Mouse (Mus musculus) G1E-ER4 (cell line): ENCODE results near the gene Mxd1. TPM values are rescaled to one million over a fixed set of nuclear protein-coding genes. Genes with fewer than 3 reads are reported as not detected.
A peak's percentile ranks its signal among the peaks of the same experiment; 100 is the strongest.

Experiments
- GATA1 ChIP-seq: IDR thresholded peaks from one replicate; pipeline ENCODE4 v1.8.0; 2012; ENCODE audit warnings: low read length, inconsistent platforms
- polyA plus RNA-seq: library from polyadenylated mRNA; stranded (reverse); fragments of >175 nt; gene quantifications from 2 replicates; pipeline ENCODE4 v1.2.3, GENCODE M21; 2012

The Mxd1 gene
- polyA plus RNA-seq, 1 experiment, result 6.4 TPM

- TF ChIP-seq GATA1, result no peak
Measured at GRCm38 (mm10) chr6:86636495-86636894, 32.5 kb downstream of the Mxd1 start.

DNA sequence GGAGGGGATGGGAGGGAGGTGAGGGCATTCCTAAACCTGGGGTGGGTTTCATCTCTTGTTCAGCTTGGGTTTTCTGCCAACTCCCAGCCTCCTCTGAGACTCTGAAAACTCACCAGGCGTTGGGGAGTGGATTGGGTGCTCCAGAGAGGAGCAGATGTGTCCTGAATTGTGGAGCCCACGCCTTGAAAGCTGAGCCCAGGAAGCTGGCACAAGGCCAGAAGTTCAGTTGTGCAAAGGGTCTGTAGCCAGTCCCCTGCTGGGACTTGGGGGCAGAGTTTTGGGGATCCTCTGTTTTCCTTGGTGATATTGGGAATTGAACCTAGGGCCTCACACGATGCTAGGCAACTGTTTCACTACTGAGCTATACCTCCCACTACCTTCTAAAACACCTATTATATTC lies 38.8 kb downstream of the Mxd1 start:
- no peak for TF ChIP-seq GATA1

- TF ChIP-seq GATA1, result no peak
Measured at GRCm38 (mm10) chr6:86627946-86628345, 41.0 kb downstream of the Mxd1 start, which contains the start of gene Asprv1. Gene Asprv1, plus strand, starts transcription at chr6:86628164.

DNA sequence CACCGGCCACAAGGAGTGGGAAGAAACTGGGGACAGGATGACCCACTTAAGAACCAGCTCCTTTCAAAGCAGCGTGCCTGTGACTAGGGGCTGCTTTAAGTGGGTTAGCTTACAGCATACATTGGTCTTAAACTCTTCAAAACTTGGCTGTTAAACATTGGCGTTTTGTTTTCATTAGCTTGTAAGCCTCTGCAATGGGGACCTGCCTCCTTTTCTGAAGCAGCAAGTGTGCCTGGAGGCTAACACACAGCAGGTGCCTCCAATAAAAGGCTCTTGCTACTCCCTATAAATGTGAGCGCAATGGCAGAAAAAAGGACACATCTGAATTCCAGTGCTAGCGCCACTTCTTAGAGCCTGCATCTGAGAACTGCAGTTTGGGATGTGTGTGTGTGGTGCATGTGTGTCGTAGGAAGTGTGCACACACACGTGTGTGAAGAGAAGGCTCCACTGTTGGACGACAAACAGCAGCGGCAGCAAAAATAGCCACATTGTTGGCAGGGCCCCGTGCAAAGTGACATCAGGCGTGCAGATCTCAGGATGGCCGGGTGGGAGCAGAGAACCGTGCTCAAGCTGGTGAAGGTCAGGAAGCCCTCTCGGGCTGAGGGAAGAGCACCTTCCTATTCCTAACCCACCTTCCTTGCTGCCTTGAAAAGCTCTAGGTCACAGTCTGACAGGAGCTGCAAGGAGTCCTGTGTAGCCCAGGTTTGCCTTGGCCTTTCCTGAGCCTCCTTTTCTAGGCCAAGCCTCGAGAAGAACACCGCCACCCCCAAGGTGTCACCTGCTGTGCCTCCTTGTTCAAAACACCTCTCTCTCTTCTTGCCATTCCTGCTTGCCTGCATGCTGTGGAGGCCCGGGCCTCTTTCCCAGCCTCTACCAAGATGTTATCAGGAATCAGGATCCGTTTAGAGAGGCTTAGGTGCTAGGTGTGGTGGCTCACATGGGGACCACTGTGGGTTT lies 44.6 kb downstream of the Mxd1 start:
- TF ChIP-seq GATA1, result no peak

GRCm38 (mm10) chr6:86623201-86623600 lies 45.8 kb downstream of the Mxd1 start:
- TF ChIP-seq GATA1, result no peak

DNA sequence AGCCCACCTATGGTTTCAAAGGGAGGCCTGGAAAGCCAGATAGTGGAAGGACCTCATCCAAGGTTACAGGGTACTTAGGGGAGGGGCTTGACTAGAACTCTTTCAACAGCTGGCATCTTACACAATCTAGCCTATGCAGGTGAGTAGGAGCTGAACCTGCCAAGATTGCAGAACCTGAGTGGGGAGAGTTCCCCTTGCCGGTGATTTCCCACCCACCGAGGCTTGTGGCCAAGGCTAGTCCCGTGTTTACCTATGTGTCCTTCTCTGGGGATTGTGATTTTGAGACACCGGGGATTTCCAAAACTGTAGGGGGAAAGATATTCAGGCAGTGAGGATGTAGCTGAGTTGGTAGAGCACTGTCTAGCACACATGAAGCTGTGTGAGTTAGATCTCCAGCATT lies 53.7 kb downstream of the Mxd1 start:
- no peak for TF ChIP-seq GATA1

- TF ChIP-seq GATA1, result no peak
Measured at GRCm38 (mm10) chr6:86610714-86611113, 58.2 kb downstream of the Mxd1 start.

DNA sequence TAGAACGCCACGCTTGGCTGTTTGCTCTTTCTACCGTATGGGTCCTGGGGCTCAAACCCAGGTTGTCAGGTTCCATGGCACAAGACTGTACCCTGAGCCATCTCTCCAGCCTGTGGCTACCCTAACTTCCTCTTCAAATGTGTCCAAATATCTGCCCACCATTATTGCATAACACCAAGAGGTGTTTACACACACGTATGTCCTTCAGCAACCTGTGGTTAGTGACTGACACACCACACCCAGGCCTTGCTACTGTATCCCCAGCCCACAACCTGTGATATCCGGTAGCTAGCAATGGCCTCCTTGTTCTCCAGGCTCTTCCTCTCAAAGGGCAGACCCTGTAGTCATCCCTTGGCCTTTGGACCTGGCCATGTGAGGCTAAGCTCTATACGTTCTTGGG lies 59.7 kb downstream of the Mxd1 start:
- TF ChIP-seq GATA1, result no peak

DNA sequence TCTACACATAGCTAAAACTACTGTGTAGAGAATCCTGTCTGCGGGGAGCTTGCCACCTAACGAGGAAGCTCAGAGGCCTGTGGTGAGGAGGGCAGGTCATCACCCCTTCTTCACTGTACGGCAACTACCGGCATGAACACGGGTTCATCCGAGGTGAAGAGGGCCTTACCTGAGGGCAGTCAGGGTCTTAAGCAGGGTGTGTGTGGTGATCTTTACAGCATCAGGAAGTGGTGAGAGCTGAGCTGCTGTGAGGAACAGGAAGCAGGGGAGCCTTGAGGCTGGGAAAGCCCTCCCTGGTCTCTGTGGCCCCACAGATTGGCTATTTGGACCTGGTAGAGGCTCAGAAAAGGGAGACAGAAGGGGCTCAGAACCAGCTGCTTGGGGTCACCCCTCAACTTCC lies 61.5 kb downstream of the Mxd1 start:
- TF ChIP-seq GATA1, result no peak

DNA sequence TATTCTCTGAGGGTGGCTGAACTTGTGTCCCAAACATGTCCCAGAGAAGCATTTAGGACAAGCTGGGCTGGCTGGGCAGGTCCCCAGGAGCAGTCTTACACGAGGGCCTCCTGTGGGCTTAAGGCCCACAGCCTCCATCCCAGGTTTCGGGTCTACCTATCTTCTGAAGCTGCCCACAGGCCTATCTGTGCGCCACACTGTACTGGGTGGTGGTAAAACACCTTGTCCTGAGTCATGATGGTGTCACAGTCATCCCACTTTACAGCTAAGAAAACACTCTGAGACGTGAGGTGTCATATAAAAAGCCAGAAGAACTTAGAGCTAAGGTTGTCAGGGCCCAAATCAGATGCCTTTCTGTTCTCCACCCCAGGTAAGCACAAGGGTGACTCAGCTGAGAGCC lies 62.7 kb downstream of the Mxd1 start:
- no peak for TF ChIP-seq GATA1

- TF ChIP-seq GATA1, result no peak
Measured at GRCm38 (mm10) chr6:86605260-86605659, 63.7 kb downstream of the Mxd1 start.

GRCm38 (mm10) chr6:86599951-86600414 lies 69.0 kb downstream of the Mxd1 start:
- no peak for TF ChIP-seq GATA1

DNA sequence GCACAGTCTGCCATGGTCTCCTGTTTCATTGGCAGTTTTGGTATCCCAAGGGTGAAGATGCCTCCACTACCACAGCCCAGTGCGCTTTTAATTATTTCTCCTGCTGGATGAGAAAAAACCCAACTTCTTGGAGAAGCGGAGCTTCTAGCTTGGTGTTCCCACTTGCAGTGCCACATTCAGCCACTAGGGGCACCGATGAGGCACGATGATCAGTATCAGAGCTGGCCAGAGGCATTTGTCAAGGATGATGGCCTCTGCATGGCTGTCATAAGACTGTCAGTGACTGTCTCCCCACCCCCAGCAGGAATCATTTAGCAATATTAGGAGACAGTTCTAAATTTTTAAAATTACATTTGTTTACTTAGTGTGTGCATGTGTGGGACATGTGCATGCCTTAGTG lies 69.8 kb downstream of the Mxd1 start:
- TF ChIP-seq GATA1, result no peak

DNA sequence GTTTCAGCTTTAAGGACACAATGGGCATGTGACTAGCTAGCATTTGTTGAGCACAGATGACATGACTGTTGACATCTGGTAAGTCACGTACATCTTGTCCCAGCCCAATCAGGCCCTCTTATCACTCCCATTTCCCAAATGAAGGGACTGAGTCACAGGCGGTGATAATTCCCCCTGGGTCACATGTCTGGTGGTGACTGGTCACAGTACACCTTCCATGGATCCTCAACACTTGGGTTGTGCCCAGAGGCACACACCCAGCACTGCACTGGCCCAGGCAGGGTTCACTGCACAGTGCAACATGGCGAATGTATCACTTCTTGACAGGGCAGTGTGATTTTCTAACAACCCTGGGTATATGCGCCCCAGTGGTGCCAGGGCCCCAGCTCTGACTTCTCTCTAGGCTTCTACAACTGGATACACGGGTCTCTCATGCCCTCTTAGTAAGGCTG lies 70.2 kb downstream of the Mxd1 start:
- peak; percentile 21 for TF ChIP-seq GATA1

Other genes with a start within 250 kb of the Mxd1 start
- gene Gm44790, start 242.5 kb downstream of the Mxd1 start, polyA plus RNA-seq, result 1.7 TPM in 1 of 2 replicates, not detected in the other
- 4.4 and 5.3 TPM in 2 replicates for gene C87436, start 230.8 kb downstream of the Mxd1 start, polyA plus RNA-seq
- gene Pcbp1, start 142.8 kb downstream of the Mxd1 start, polyA plus RNA-seq, result 1,294 and 1,658 TPM in 2 replicates
- gene Asprv1, start 41.0 kb downstream of the Mxd1 start, polyA plus RNA-seq, result not detected in 2 replicates
- gene Snrnp27, start 15.4 kb upstream of the Mxd1 start, polyA plus RNA-seq, result 165 and 222 TPM in 2 replicates
- 20.7 and 21.9 TPM in 2 replicates for gene Gmcl1, start 64.2 kb upstream of the Mxd1 start, polyA plus RNA-seq
- gene Anxa4, start 124.4 kb upstream of the Mxd1 start, polyA plus RNA-seq, result 0.03 and 0.16 TPM in 2 replicates
- gene Aak1, start 180.4 kb upstream of the Mxd1 start, polyA plus RNA-seq, result 32.1 and 39.9 TPM in 2 replicates